ENCODE assay signal across 11 mouse cellular contexts in genomic region chr16:45098886-45099210, GRCm38 (mm10). TPM values are rescaled to one million over a fixed set of nuclear protein-coding genes. Genes with fewer than 3 reads are reported as not detected.
A peak's percentile ranks its signal among the peaks of the same experiment; 100 is the strongest.
DNase-seq lines count a peak whose midpoint lies in the region; ATAC-seq and TF ChIP-seq lines count a peak whose summit lies in the region.
"Had no signal": no experiment of that assay in that cellular context is flagged by ENCODE, and none has a peak within 500 bp of the region (broad histone marks: within the 10 kb centered on the region; RNA-seq: fewer than 3 reads in every experiment).

No protein-coding gene starts in this region.

- no peak for TF ChIP-seq CTCF in gastrocnemius, adult 2 months (IDR thresholded peaks at IDR 0.05)
- no peak for TF ChIP-seq CTCF in kidney, postnatal 0 days (IDR thresholded peaks at IDR 0.05; ENCODE audit: low read depth)

- 23% methylated on average over 6 of the region's 6 CpGs for WGBS in kidney, postnatal 0 days
- WGBS in forebrain, embryonic 14.5 days, result 49% methylated on average over 6 of the region's 6 CpGs
- WGBS in neural tube, embryonic 13.5 days, result 47% methylated on average over 6 of the region's 6 CpGs

- peak overlapping the region; percentile 72 for H3K4me3 ChIP-seq in gastrocnemius, adult 2 months
- H3K4me3 ChIP-seq in kidney, postnatal 0 days (replicated peaks; ENCODE audit: low read depth, low read length), result peak overlapping the region; percentile 18; the same call in 1 of the 2 replicates
- no peak overlapping the region for H3K4me3 ChIP-seq in forebrain, embryonic 14.5 days (ENCODE audit: low read depth, low read length)
- H3K4me3 ChIP-seq in neural tube, embryonic 13.5 days, result no peak overlapping the region
- H3K4me3 ChIP-seq: liver, embryonic 12.5 days; midbrain, embryonic 10.5 days had no signal

- no peaks in the 10 kb centered on the region for H3K27me3 ChIP-seq in kidney, postnatal 0 days (ENCODE audit: insufficient read depth, low read length)
- no peaks in the 10 kb centered on the region for H3K27me3 ChIP-seq in forebrain, embryonic 14.5 days (replicated peaks; ENCODE audit: control insufficient read depth, insufficient read depth, low read length)
- H3K27me3 ChIP-seq in neural tube, embryonic 13.5 days, result no peaks in the 10 kb centered on the region
- H3K27me3 ChIP-seq: liver, embryonic 12.5 days had no signal

- peak overlapping the region; percentile 54; the same call in 1 of the 2 replicates for H3K27ac ChIP-seq in gastrocnemius, adult 2 months
- H3K27ac ChIP-seq in kidney, postnatal 0 days, result 0 out of 2 replicates have a peak overlapping the region, but pooled peaks have one; percentile 32
- peak overlapping the region; percentile 9; the same call in 1 of the 2 replicates for H3K27ac ChIP-seq in forebrain, embryonic 14.5 days (ENCODE audit: low read depth, low read length)
- H3K27ac ChIP-seq in neural tube, embryonic 13.5 days (replicated peaks), result peak overlapping the region; percentile 54
- H3K27ac ChIP-seq: liver, embryonic 12.5 days; midbrain, embryonic 10.5 days had no signal

- peaks cover 37% of the 10 kb centered on the region for H3K4me1 ChIP-seq in kidney, postnatal 0 days (replicated peaks; ENCODE audit: insufficient read depth, low read length)
- H3K4me1 ChIP-seq in forebrain, embryonic 14.5 days (ENCODE audit: control insufficient read depth, insufficient read depth, low read length), result no peaks in the 10 kb centered on the region
- peaks cover 30% of the 10 kb centered on the region for H3K4me1 ChIP-seq in neural tube, embryonic 13.5 days (replicated peaks)

- intact Hi-C loops in gastrocnemius, adult 2 months (cut with DNase I), result loop anchor here (10.0 kb wide), 1 partner anchor 374 kb away; the partner anchor contains the start of gene Nepro
- intact Hi-C loops in gastrocnemius, postnatal 14 days (cut with DNase I; ENCODE audit: low total_unique reads), result no loop called here

- H3K9ac ChIP-seq in kidney, postnatal 0 days (ENCODE audit: low read depth, low read length), result no peak overlapping the region
- H3K9ac ChIP-seq in forebrain, embryonic 14.5 days (ENCODE audit: low read length), result no peak overlapping the region
- H3K9ac ChIP-seq in neural tube, embryonic 13.5 days, result no peak overlapping the region
- H3K9ac ChIP-seq: liver, embryonic 12.5 days had no signal

- no peaks in the 10 kb centered on the region for H3K36me3 ChIP-seq in kidney, postnatal 0 days (ENCODE audit: insufficient read depth, low read length)
- H3K36me3 ChIP-seq in forebrain, embryonic 14.5 days (ENCODE audit: control insufficient read depth, insufficient read depth, low read length), result no peaks in the 10 kb centered on the region
- H3K36me3 ChIP-seq in neural tube, embryonic 13.5 days, result no peaks in the 10 kb centered on the region
- H3K36me3 ChIP-seq: liver, embryonic 12.5 days; midbrain, embryonic 10.5 days had no signal

- peak overlapping the region; percentile 76 for H3K4me2 ChIP-seq in kidney, postnatal 0 days (ENCODE audit: low read length)
- peak overlapping the region; percentile 28 for H3K4me2 ChIP-seq in forebrain, embryonic 14.5 days (ENCODE audit: low read length)
- H3K4me2 ChIP-seq in neural tube, embryonic 13.5 days, result peak overlapping the region; percentile 39
- H3K4me2 ChIP-seq: liver, embryonic 12.5 days had no signal

- DNase-seq in gastrocnemius, adult 2 months, result no peak
- no peak for DNase-seq in gastrocnemius, postnatal 14 days
- DNase-seq in kidney, postnatal 0 days (ENCODE audit: low spot score), result no peak
- DNase-seq in kidney, adult 11 months, result no peak
- peak; percentile 62 for DNase-seq in forebrain, embryonic 14.5 days (ENCODE audit: low spot score)
- no peak for DNase-seq in embryo, embryonic 11 days

- no peaks in the 10 kb centered on the region for H3K9me3 ChIP-seq in kidney, postnatal 0 days (replicated peaks; ENCODE audit: low read length)
- no peaks in the 10 kb centered on the region for H3K9me3 ChIP-seq in forebrain, embryonic 14.5 days (replicated peaks; ENCODE audit: control insufficient read depth, low read length)
- H3K9me3 ChIP-seq in neural tube, embryonic 13.5 days, result no peaks in the 10 kb centered on the region
- H3K9me3 ChIP-seq: liver, embryonic 12.5 days; midbrain, embryonic 10.5 days had no signal

- no peak for ATAC-seq in kidney, postnatal 0 days (replicated peaks; ENCODE audit: low FRiP score, low read depth)
- ATAC-seq in forebrain, embryonic 14.5 days, result peak; percentile 33
- ATAC-seq in neural tube, embryonic 13.5 days (ENCODE audit: low read depth), result peak; percentile 21; the same call in 1 of the 2 replicates
- ATAC-seq in inflammation-experienced regulatory T-cells, adult 6 months, result no peak
- ATAC-seq: liver, embryonic 12.5 days had no signal

RNA-seq across cellular contexts. Expression of gene Ccdc80, which starts 5.6 kb away (rescaled TPM):
- 10 to 100 TPM; 18.7 to 21.8 TPM for total RNA-seq in gastrocnemius, adult 2 months (2021)
- total RNA-seq in gastrocnemius, postnatal 14 days (2021), result 10 to 100 TPM; 67.2 to 85.5 TPM
- 99.7 and 113 TPM in 2 replicates for polyA plus RNA-seq in kidney, postnatal 0 days (2015; fragmentation: Nextera tagmentation; extraction: Ambion mirVana)
- polyA plus RNA-seq in forebrain, embryonic 14.5 days (2014; fragmentation: Nextera tagmentation; extraction: Ambion mirVana), result 14.1 and 22.6 TPM in 2 replicates
- polyA plus RNA-seq in neural tube, embryonic 13.5 days (2015; fragmentation: Nextera tagmentation; extraction: Ambion mirVana), result 22.8 and 23.4 TPM in 2 replicates
- 1 to 10 TPM; 1.1 to 2.0 (median 1.9) TPM for polyA plus RNA-seq in inflammation-experienced regulatory T-cells, adult 6 months (2017; shearing (Covaris generic))
- total RNA-seq: common myeloid progenitor, adult 5-6 weeks had no signal

RNA-seq across cellular contexts. Expression of gene Slc35a5, which starts 59.7 kb away (rescaled TPM):
- 1 to 10 TPM; 3.6 to 3.8 TPM for total RNA-seq in gastrocnemius, adult 2 months (2021)
- 1 to 10 TPM; 5.5 to 6.7 TPM for total RNA-seq in gastrocnemius, postnatal 14 days (2021)
- 22.9 and 24.2 TPM in 2 replicates for polyA plus RNA-seq in kidney, postnatal 0 days (2015; fragmentation: Nextera tagmentation; extraction: Ambion mirVana)
- 24.4 and 31.5 TPM in 2 replicates for polyA plus RNA-seq in forebrain, embryonic 14.5 days (2014; fragmentation: Nextera tagmentation; extraction: Ambion mirVana)
- polyA plus RNA-seq in neural tube, embryonic 13.5 days (2015; fragmentation: Nextera tagmentation; extraction: Ambion mirVana), result 31.1 and 33.4 TPM in 2 replicates
- polyA plus RNA-seq in inflammation-experienced regulatory T-cells, adult 6 months (2017; shearing (Covaris generic)), result 10 to 100 TPM; 27.9 to 45.7 (median 36.3) TPM

RNA-seq across cellular contexts. Expression of gene Atg3, which starts 59.7 kb away (rescaled TPM):
- total RNA-seq in gastrocnemius, adult 2 months (2021), result 10 to 100 TPM; 21.4 to 22.4 TPM
- total RNA-seq in gastrocnemius, postnatal 14 days (2021), result 10 to 100 TPM; 19.0 to 20.8 TPM
- polyA plus RNA-seq in kidney, postnatal 0 days (2015; fragmentation: Nextera tagmentation; extraction: Ambion mirVana), result 40.2 and 40.4 TPM in 2 replicates
- polyA plus RNA-seq in forebrain, embryonic 14.5 days (2014; fragmentation: Nextera tagmentation; extraction: Ambion mirVana), result 41.2 and 47.7 TPM in 2 replicates
- 60.4 and 61.6 TPM in 2 replicates for polyA plus RNA-seq in neural tube, embryonic 13.5 days (2015; fragmentation: Nextera tagmentation; extraction: Ambion mirVana)
- 10 to 100 TPM; 12.3 to 20.2 (median 14.4) TPM for polyA plus RNA-seq in inflammation-experienced regulatory T-cells, adult 6 months (2017; shearing (Covaris generic))

Comparison
In these comparisons a context has a peak if more than half of its experiments do, and no peak if none do; other contexts are left out.
1. H3K4me3 ChIP-seq: peak in gastrocnemius, adult 2 months (single experiment) and kidney, postnatal 0 days (single experiment); none in forebrain, embryonic 14.5 days (single experiment) and neural tube, embryonic 13.5 days (single experiment).
2. ATAC-seq: peak in forebrain, embryonic 14.5 days (single experiment) and neural tube, embryonic 13.5 days (single experiment); none in kidney, postnatal 0 days (single experiment) and inflammation-experienced regulatory T-cells, adult 6 months (single experiment).
3. Peak in every context shown above with its lines, with median percentiles within 50 percentile points of each other: H3K27ac ChIP-seq and H3K4me2 ChIP-seq.